Mouse (Mus musculus): ENCODE results near the gene Pou5f1. TPM values are rescaled to one million over a fixed set of nuclear protein-coding genes. Genes with fewer than 3 reads are reported as not detected.

Gene Pou5f1
- total RNA-seq, 2 experiments from 2014 or later, result 0.18 to 0.64 TPM

- peak; percentile 89 for DNase-seq
Observed at GRCm38 (mm10) chr17:35513886-35514285, 8.1 kb downstream of the Pou5f1 start.

GRCm38 (mm10) chr17:35514756-35515155, 8.9 kb downstream of the Pou5f1 start:
- no peak for DNase-seq

- peak; percentile 43 for DNase-seq
Observed at GRCm38 (mm10) chr17:35515911-35516640, 10.3 kb downstream of the Pou5f1 start.

GRCm38 (mm10) chr17:35516652-35517500, 11.1 kb downstream of the Pou5f1 start, which contains the start of the genes Tcf19 and Cchcr1:
Gene Tcf19 (minus strand): TSS chr17:35516824.
Gene Cchcr1 (plus strand): TSS chr17:35517100.
- DNase-seq, result peak; percentile 98

GRCm38 (mm10) chr17:35517526-35517925, 11.7 kb downstream of the Pou5f1 start:
- peak; percentile 30 for DNase-seq

GRCm38 (mm10) chr17:35524354-35524753, 18.5 kb downstream of the Pou5f1 start:
- peak; percentile 23 for DNase-seq

- no peak for DNase-seq
Observed at GRCm38 (mm10) chr17:35526644-35527043, 20.8 kb downstream of the Pou5f1 start.

- no peak for DNase-seq
Observed at GRCm38 (mm10) chr17:35532360-35532759, 26.5 kb downstream of the Pou5f1 start.

GRCm38 (mm10) chr17:35532901-35533300, 27.1 kb downstream of the Pou5f1 start, which contains the start of gene Psors1c2:
Gene Psors1c2 (plus strand): TSS chr17:35533201.
- no peak for DNase-seq

- DNase-seq, result peak; percentile 85
Observed at GRCm38 (mm10) chr17:35534343-35534742, 28.5 kb downstream of the Pou5f1 start.

- DNase-seq, result no peak
Observed at GRCm38 (mm10) chr17:35537421-35537820, 31.6 kb downstream of the Pou5f1 start.

- no peak for DNase-seq
Observed at GRCm38 (mm10) chr17:35538476-35538875, 32.7 kb downstream of the Pou5f1 start.

- DNase-seq, result no peak
Observed at GRCm38 (mm10) chr17:35539540-35539939, 33.7 kb downstream of the Pou5f1 start.

- no peak for DNase-seq
Observed at GRCm38 (mm10) chr17:35542761-35543411, 37.1 kb downstream of the Pou5f1 start.

- no peak for DNase-seq
Observed at GRCm38 (mm10) chr17:35543412-35543861, 37.6 kb downstream of the Pou5f1 start.

- DNase-seq, result no peak
Observed at GRCm38 (mm10) chr17:35544001-35544400, 38.2 kb downstream of the Pou5f1 start.

GRCm38 (mm10) chr17:35544680-35545079, 38.9 kb downstream of the Pou5f1 start:
- DNase-seq, result peak; percentile 71

GRCm38 (mm10) chr17:35547465-35547864, 41.6 kb downstream of the Pou5f1 start:
- DNase-seq, result no peak

- no peak for DNase-seq
Observed at GRCm38 (mm10) chr17:35548636-35549035, 42.8 kb downstream of the Pou5f1 start.

- DNase-seq, result peak; percentile 84
Observed at GRCm38 (mm10) chr17:35549437-35550142, 43.8 kb downstream of the Pou5f1 start.

- DNase-seq, result no peak
Observed at GRCm38 (mm10) chr17:35550143-35550494, 44.3 kb downstream of the Pou5f1 start.

GRCm38 (mm10) chr17:35550871-35551270, 45.1 kb downstream of the Pou5f1 start:
- DNase-seq, result no peak

Measured in adrenal gland, postnatal 10 days (tissue).